Mouse (Mus musculus) lung, adult 2 months (tissue): Measurements from ENCODE around the gene Ndufs2.

Source experiments
- CTCF ChIP-seq: fragments of 200-500 bp; IDR thresholded peaks from 2 replicates; pipeline ENCODE4 v1.5.1; 2011; ENCODE audit warnings: mild to moderate bottlenecking, low read length, control low read depth; ENCODE audit not compliant: insufficient read depth
- POLR2A ChIP-seq: fragments of 200-500 bp; IDR thresholded peaks from 2 replicates; pipeline ENCODE4 v1.6.1; 2011; ENCODE audit warnings: low read depth, mild to moderate bottlenecking, control low read depth, low read length, borderline replicate concordance; ENCODE audit errors: extremely low read depth

- TF ChIP-seq CTCF = no peak
- TF ChIP-seq POLR2A = no peak
Observed at GRCm38 (mm10) chr1:171276110-171276748, 25.0 kb upstream of the Ndufs2 start.
